Mouse (Mus musculus) kidney, adult 8-10 months (tissue): ENCODE results near the gene Ntn5.

ENCODE experiments used
- DNase-seq, 2 experiments: peaks; one replicate each; pipeline ENCODE4 v3.0.0; 2022

Ntn5 gene

DNA sequence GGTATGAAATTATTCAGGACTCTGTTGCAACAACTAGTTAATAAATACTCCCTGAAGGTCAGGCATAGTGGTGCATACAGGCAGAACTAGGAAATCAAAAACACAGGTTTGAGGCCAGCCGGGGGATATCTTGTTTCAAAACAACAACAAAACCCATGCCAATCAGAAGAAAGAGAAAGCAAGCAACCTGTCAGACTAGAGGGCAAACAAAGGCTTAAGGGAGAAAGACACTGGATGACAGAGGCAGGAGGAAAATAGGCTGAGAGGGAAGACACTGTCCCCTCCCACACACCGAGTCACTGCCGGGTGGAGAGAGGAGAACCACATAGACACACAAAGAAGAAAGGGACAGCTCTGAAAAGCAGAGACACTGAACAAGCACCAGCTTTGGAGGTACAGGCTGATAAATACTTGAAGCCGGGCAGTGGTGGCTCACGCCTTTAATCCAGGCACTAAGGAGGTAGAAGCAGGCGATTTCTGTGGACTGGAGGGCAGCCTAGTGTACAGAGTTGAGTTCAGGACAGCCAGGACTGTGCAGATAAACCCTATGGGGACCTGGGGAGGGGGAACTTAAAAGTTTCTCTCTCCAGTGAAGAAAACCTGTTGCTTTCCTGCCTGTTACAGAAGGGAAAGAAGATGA, 30.2 kb downstream of the Ntn5 start:
- peak in 1 of 2 experiments; percentile 53 for DNase-seq

DNA sequence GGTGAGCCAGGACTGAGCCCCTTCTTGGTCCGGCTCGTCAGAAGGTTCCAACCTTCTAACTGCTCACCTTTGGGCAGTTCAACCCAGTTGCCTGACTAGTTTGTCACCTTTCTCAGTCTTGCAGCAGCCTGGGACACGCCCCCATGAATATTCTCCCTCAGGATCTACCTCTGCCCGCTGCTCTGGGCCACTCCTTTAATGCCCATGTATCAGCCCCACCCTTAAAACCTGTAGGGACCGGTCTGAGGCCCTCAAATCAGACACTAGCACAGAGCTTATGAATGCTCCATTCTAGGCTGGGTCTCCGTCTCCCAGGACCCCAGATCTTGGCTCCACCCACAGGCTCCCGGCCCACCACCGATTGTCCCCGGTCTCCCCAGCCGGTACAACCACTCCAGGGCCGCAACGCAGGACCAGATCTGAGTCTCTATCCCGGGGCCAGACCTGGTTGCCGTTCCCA, 30.8 kb downstream of the Ntn5 start:
- peak in 1 of 2 experiments; percentile 81 for DNase-seq

DNA sequence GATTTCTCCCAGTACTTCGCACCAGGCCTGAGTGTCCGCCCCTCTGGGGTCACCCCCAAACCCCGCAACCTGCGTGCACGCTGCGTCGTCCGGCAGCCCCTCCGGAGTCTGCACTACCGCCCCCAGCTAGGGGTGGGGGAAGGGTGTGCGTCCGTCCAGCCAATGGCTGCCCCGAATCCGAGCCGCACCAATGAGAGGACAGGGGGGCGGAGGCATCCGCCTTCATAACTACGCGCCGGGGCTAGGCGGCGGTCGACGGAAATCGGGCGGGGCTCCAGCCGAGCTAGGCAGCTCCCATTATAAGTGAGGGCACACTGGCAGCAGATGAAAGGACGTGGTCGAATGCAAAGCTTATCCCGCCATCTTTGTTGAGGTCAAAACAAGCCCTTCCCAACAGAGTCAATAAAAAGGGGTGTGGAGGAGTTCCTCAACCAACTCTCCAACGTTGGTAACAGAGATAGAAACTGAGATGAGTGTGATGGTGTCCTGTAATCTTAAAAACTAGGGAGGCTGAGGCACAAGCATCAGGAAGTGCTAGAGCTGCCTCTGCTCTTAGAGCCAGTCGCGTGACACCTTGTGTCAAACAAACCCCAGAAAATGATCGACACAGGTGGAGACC, 31.4 kb downstream of the Ntn5 start, which contains the start of gene Rpl18:
Gene Rpl18, plus strand, starts transcription at position 368 of the 619 bp plus-strand sequence.
- peak; percentile 98 to 99 for DNase-seq

DNA sequence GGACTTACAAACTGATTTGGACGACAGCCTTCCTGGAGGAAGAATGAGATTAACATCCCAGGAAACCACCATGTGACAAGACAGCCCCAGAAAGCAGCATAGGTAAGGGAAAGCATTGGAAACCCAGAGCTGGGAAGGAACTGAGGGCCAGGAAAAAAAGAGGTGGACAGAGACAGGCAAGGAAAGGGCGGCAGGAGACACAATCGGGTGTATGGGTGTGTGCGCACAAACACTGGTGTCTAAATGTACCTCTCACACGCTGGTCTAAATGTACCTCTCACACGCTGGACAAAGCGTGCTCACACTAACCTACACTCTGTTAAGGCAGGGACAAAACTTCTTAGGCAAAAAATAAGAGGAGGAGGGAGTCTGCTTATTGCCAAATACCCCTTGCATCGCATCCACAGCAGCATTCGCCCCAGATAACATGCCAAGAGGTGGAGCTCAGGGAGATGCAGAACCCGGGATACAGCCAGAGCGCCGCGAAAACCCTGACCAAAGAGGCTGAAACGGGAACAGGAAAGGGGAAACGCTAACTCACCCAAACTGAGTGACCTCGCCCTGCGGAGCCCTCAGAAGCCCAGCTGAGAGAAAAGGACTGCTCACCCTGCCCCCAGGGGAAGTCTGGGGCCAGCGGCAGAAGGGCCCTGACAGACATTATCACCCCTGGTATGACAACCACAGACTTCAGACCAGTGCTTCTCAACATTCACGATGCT, 32.1 kb downstream of the Ntn5 start:
- peak in 1 of 2 experiments; percentile 38 for DNase-seq

DNA sequence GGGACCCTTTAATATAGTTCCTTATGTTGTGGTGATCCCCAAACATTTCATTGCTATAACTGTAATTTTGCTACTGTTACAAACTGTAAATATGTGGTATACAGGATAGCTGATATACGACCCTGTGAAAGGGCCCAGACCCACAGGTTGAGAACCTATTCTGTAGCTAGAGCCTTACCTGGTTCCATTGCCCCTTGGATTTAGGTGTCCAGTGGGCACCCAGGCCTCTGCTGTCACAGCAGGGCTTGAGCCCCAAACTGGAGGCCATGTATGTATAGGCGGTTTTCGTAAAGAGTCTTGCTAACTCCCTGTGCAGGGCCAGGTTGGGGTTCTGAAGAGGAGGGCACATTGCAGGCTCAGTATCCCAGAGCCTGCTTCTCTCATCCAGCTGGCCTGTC, 32.6 kb downstream of the Ntn5 start:
- no peak for DNase-seq

DNA sequence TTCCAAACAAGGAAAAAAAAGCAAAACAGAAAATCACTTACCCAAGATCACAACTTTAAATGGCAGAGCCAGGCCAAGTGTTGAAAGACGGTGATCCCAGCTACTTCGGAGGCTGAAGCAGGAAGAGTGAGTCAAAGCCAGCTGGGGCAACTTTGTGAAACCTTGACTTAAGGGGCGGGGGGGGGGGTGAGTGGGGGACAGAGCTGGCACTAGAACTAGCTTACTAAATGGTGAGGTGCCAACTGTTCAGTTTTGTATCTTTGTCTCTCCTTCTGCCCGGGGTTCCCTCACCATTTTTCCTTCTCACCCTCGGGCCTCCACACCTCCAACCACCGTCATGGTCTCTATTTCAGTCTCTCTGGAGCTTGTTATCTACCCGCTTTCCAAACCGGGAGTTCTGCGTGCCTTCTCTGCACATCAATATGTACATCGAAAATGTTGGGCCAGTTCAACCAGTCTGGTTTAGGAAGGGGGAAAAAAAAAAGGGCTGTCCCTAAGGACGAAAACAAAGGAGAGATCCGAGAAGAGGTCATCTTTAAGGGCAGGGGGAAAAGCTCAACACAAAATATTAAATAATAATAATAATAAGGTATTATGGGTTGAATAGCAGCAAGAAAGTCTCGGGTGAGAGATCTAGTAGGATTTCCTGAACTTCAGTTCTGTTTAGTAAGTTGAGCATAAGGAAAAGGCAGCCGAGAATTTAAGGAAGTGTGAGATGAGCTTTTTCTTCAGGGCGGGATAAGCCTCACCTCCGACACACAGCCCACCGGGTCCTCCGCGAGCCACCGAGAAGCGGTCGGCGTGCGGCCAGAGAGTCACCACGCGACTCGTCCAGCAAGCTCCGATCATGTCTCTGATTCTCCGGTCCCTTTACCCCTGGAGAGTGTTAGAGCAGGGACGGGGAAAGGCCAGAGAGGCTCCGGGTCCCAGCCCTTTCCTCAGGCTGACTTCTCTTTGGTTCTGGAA, 33.4 kb downstream of the Ntn5 start:
- no peak for DNase-seq

DNA sequence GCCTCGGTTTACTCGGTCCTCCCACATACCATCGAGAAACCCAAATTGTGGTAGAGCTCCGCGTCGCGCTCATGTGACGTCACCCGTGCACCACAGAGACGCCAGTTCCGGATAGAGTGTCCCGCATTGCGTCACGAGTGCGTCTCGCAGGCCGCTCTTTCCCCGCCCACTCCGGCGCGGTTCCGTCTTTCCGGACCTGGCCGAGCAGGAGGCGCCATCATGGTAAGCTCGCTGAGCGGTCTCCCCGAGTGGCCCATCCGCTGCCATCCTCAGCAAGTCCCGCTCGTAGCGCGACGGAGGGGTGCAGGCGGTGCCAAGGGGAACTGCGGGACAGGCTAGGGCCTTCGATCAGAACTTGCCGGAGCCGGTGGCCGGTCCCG, 34.1 kb downstream of the Ntn5 start, which contains the start of gene Sphk2:
Gene Sphk2, minus strand, starts transcription at position 85 of the 380 bp plus-strand sequence.
- DNase-seq = peak; percentile 98

DNA sequence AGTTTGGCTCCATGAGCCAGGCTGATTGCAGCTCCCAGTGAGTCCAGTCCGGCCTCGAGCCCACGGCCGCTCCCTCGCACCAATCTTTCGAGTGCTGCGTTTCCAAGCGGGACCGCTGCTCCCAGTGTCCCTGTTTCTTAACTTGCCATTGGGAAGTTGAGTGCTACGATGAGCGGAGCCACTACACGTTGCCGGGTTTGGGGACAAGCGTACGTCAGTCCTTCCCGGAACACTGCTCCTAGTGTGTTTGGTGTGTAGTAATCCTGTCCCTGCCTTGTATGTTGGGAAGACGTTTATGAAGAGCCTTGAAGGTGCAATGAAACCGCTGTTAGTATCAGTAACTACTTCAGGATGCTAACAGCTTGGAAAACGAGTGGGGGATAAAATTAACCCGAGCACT, 34.5 kb downstream of the Ntn5 start:
- no peak for DNase-seq

DNA sequence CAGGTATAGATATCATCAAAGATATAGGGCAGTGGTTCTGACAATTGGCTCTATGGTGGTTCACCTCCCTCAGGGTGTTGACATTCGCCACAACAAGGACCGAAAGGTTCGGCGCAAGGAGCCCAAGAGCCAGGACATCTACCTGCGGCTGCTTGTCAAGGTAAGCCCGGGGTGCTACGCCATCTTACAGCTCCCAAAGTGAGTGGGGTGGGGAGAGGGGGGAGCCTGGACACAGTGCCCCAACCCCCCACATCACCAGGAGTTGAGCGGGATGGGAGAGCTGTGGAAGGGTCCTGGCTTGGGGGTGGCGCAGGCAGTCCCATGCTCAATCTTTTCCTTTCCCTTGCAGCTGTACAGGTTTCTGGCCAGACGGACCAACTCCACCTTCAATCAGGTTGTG, 35.4 kb downstream of the Ntn5 start:
- no peak for DNase-seq

DNA sequence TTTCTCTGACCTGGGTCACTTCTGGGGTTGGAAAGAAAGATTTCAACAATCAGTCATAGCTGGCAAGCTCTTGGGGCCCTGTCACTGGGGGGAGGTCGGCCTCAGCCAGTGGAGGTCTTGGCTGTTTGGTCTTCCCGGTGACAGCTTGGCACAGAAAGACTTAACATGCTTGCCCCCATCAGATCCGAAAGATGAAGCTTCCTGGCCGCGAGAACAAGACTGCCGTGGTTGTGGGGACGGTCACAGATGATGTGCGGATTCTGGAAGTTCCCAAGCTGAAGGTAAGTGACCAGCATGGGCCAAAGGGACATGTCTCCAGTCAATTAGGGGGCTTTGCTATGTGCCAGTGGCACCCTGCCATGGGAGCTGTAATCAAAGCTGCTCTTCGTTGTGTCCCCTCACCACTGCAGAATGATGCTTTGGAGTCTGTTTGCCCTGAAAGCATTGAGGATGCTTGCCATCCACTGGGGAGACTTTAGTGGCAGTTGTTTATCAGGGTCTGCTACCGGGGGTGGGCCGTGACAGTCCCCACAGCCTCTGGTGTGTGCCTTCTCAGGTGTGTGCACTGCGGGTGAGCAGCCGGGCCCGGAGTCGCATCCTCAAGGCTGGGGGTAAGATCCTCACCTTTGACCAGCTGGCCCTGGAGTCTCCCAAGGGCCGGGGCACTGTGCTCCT, 36.1 kb downstream of the Ntn5 start:
- DNase-seq = no peak

DNA sequence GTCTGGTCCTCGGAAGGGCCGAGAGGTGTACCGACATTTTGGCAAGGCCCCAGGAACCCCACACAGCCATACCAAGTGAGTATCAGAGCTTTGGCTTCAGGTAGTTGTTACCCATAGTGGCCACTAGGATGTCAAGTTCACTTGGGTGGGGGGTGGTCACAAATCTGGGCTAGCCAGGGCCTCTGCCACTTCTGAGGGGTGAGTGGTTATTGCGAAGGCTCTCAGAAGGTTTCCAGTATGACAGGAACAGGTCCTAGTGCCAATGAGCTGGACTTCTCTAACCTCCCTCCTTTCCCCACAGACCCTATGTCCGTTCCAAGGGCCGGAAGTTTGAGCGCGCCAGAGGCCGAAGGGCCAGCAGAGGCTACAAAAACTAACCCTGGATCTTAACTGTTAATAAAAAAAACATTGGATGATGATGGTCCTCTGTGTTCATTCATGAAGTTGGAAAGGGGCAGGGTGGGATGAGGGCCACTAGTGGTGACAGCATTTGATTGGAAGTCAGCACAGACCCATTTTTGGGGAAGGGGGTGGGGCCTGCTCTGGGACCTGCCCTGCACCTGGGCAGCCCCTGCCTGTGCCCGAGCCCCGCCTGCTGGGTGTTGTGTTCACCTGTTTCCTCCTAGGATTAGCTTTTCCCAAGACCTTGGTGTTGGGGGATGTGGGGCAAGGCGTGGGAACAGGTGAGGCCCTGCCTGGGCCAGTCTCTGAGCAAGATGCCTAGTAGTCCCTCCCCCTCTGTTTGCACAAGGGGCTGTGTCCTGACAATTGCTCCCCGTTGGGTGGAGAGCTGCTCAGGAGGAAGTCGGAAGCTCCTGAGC, 36.8 kb downstream of the Ntn5 start, which contains the start of gene Fam83e:
Gene Fam83e, plus strand, starts transcription at position 800 of the 821 bp plus-strand sequence.
- no peak for DNase-seq

DNA sequence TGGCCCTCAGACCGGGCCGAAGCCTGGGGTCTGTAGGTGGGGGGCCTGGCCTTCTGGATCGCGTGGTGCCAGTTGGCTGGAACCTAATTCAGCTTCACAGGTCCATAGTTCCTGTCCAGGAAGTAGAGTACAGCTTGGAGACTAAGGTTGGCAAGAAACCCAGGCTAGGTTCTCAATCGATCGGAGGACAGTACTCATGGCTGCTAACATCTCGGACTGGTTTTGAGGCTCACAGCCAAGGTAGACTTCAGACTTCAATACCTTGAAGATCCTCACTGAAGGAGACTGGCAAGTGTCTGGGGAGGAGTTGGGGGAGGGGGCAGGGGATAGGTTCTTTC, 37.4 kb downstream of the Ntn5 start:
- DNase-seq = no peak

DNA sequence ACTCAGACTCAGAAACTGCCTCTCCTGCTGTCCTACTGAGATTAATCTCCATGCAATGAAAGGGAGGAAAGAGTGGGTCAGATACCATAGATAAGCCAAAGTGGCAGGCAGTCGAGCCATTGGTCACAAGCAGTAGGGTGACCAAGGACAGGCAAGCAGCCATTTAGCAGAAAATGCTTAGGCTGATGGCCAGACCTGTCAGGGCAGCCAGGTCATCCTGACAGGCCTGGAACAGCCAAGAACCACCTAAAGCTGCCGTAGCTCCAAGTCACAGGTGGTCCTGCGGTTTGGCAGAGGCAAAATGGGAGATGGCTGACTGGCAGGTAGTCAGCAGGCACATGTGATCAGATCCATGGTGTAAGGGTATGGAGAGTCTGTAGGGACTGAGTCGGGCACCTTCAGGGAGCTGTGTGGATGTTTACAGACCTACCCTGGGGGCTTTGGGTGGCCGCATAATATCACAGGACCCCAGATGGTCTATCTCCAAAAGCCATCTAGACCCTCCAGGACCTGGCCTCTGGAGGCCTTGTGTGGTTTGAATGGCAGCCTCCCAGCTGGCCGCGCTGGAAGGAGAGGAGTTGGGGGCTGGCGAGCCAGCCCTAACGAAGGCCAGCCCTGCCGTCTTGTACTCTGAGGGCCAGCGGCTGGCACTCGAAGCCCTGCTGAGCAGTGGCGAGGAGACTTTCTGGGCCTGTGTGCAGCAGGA, 38.0 kb downstream of the Ntn5 start:
- DNase-seq = no peak

DNA sequence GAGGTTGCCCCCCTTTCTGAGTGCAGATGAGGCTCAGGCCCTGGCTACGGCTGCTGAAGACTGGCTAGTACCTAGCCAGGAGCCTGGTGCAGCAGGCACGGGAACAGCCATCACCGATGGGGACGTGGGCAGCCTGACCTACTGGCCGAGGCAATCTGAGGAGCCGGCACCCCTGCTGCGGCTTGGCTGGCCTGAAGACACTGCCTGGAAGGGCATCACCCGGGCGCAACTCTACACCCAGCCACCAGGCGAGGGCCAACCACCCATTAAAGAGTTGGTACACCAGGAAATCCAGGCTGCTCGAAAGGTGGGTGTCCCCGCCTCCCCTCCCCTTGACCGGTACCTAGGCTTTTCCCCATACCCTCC, 38.5 kb downstream of the Ntn5 start:
- DNase-seq = no peak

DNA sequence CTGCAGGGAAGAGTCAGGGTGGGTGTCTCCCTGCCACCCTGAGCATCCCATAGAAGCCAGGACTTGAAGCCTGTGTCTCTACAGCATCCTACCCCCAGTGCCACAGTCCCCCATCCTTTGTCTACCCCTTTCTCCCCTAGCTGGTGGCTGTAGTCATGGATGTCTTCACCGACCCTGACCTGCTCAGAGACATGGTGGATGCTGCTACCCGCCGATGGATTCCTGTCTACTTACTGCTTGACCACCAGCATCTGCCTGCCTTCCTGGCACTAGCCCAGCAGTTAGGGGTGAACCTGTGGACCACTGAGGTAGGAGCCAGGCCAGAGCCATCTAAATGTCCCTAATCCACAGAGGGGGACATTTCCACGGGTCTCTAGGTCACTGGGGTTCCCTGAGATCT, 39.5 kb downstream of the Ntn5 start:
- DNase-seq = no peak

DNA sequence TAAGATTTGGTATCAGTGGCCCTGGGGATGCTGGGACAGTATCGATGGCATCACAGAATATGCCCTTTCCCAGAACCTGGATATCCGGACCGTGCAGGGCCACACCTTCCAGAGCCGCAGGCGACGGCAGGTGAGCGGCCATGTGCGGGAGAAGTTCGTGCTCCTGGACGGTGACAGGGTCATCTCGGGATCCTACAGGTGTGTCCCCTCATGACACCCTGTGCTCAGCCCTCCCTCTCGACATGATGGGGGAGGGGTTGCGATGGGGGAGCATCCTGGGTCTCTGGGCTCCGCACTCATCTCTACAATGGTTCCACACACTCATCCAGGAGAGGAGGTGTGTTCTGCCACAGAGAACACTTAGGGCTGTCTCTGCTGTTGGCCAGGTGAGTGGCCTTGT, 40.0 kb downstream of the Ntn5 start:
- no peak for DNase-seq

DNA sequence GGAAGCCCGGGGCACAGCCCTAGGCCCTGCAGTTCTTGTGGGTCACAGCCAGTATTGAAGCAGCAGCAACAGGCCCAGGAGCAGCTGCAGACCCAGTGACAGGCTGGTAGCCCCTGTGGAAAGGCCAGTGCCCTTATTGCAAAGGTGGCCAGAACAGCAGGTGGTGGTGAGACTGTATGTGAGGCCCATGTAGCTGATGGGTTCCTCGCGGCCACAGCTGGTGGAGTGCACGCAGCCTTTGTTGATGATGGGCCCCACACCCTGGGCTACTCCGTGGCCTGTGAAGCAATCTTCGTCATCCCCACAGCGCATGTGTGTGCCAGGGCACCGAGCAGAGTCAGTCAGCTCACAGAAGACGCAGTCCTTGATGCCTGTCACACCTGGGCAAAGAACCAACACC, 41.3 kb downstream of the Ntn5 start:
- no peak for DNase-seq

DNA sequence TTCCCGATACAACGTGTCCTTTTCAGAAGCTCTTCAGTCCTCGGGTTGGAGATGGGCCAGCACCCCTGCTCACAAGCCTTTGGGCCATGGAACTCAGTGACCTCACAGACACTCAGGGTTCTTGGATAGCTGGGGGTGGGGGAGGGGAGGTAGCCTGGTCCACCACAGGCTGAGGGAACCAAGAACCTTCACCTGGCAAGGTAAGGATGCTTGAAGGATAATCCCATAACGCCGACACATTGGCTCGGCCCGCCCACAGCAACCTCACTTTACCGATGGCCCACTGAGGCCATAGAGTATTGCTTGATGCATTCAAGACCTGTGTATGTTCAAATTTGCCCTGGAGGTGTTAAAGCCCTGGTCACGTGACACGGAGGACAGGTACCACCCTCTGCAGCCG, 41.9 kb downstream of the Ntn5 start, which contains the start of gene Spaca4:
Gene Spaca4, minus strand, starts transcription at position 101 of the 400 bp plus-strand sequence.
- DNase-seq = no peak

DNA sequence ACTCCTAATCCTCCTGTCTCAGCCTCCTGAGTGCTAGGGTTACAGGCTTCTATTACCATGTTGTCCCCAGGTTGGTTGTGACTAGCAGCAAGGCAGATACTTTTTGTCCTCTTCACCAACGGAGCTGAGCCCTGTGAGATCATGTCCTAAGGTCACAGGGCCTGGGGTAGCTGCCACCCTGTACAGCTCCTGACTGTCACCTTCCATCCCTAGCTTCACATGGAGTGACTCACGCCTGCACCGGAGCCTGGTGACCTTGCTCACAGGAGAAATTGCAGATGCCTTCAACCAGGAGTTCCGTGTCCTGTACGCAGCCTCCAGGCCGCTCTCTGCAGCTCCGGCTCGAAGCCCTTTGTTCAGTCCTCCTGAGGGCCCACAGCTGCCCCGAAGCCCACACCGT, 42.6 kb downstream of the Ntn5 start:
- no peak for DNase-seq

DNA sequence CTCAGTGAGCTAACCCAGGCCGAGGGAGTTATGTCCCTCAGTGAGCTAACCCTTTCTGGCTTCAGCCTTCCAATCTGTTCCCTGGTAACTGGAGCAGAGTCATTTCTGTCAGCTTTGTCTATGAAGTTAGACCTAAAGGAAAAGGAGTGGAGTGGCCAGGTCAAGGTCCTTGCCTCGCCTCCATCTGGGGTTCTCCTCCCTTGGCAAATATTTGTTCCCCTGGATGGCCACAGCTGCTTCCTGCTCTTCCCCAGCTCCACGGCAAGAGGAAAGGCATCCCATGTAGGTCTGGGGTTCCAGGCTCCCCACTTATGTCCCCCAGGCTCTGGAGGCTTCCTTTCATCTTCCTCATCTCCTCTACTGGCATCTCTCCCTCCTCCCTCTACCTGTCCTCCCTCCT, 43.8 kb downstream of the Ntn5 start:
- DNase-seq = no peak
